Mouse (Mus musculus) ovary, postnatal 14 days (tissue): ENCODE measurements around the gene Lcn12.

ENCODE experiments used
- DNase-seq: peaks from one replicate; pipeline ENCODE4 v3.0.0; 2022; ENCODE audit warnings: low spot score

The Lcn12 gene

GRCm38 (mm10) chr2:25460135-25460534 is 33.6 kb downstream of the Lcn12 start:
- DNase-seq, result no peak

GRCm38 (mm10) chr2:25458911-25459310 is 34.8 kb downstream of the Lcn12 start:
- no peak for DNase-seq

GRCm38 (mm10) chr2:25457022-25457896 is 36.5 kb downstream of the Lcn12 start:
- DNase-seq, result no peak

GRCm38 (mm10) chr2:25456205-25456953 is 37.3 kb downstream of the Lcn12 start, which contains the start of gene Clic3:
Gene Clic3, plus strand, starts transcription at chr2:25456838.
- no peak for DNase-seq

GRCm38 (mm10) chr2:25452951-25453350 is 40.8 kb downstream of the Lcn12 start:
- no peak for DNase-seq

- DNase-seq, result no peak
These were observed 42.7 kb downstream of the Lcn12 start for GRCm38 (mm10) chr2:25450853-25451647.

DNA sequence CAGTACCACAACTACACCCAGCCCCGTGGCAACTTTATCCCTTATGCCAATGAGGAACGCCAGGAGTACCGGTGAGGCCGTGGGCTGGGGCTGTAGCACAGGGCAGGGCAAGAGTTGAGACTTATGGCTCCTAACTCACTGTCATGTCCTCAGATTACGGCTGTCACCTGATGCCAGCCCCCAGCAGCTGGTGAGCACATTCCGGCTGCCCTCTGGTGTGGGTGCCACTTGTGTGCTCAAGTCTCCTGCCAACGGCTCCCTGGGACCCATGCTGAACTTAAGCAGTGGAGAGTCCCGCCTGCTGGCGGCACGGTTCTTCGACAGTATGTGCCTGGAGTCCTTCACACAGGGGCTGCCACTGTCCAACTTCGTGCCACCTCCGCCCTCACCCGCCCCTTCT is 51.0 kb downstream of the Lcn12 start:
- no peak for DNase-seq

DNA sequence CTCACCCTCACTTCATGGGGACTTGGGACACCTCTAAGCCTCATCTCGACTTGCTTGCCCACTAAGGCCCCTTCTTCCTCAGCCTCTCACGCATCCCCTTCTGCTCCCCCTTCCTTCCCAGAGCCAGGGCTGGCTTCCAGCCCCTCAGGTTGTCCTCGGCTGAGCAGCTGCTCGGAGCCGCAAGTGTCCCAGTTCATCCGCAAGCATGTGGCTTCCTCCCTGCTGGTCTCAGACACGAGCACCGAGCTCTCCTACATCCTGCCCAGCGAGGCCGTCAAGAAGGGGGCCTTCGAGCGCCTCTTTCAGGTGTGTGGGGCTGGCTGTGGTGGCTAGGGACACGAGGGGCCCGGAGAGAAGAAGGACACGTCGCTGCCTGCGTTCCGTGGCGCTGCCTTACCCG is 52.6 kb downstream of the Lcn12 start:
- DNase-seq, result no peak
